Mouse (Mus musculus) lung, postnatal 0 days (tissue): ENCODE results near the gene Pigw.
"Not testable (repeated sequence)": the region's sequence is repeated elsewhere in the genome, so short reads cannot be mapped to it uniquely, and the experiment has no call there.

Experiments used
- CTCF ChIP-seq: IDR thresholded peaks from 2 replicates; pipeline ENCODE4 v1.5.1; 2016; ENCODE audit warnings: antibody characterized with exemption, mild to moderate bottlenecking
- EP300 ChIP-seq: IDR thresholded peaks from 2 replicates; pipeline ENCODE4 v1.6.1; 2016; ENCODE audit warnings: antibody characterized with exemption, mild to moderate bottlenecking, control low read depth

- not testable (repeated sequence) for TF ChIP-seq EP300, CTCF
These were observed 50.6 kb downstream of the Pigw start for GRCm38 (mm10) chr11:84829495-84829894.
